Mouse (Mus musculus): ENCODE results near the gene C2cd6. TPM values are rescaled to one million over a fixed set of nuclear protein-coding genes. Genes with fewer than 3 reads are reported as not detected.

Gene C2cd6
- total RNA-seq, 1 experiment: 0.22 TPM

DNA sequence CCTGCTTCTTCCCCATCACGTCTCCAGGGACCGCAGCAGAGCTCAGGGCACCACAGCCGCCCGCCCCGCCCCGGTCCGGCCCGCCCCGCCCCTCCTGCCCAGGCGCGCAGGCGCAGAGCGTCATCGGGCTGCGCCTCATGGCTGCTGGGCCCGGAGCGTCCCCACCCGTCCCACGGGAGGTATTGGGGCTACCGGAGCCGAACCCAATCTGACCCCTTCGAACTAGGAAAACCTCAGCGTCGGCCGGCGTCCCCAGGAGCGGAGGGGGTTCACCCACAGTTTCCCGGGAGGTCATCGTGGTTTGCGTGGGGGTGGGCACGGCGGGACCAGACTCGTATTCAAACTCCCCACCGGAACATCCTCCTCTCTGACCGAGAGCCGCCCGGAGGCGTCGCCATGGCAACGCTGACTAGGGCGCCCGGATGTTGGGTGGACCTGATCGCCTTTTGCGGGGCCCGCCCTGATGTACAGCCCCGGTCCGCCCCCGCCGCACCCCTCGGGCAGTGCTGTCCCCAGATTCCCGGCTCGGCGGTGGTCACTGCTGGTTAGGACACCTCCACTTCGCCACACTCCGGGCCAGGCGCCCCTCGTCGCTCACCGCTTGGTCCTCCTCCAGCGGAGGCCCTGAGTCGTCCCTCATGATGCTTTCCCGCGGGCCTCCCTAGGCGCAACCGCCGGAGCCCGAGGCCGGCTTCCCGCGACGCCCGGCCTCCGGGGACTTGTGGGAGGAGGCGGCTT lies 25.2 kb upstream of the C2cd6 start, which contains the start of gene Tmem237:
Tmem237 (minus strand) TSS at position 689 of the 738 bp plus-strand sequence.
- in situ Hi-C loops (cut with MboI; ENCODE audit: low sequenced_read_pairs in 2 of 2, unreplicated experiment in 2 of 2): no loop called here
- H3K4me3 ChIP-seq (ENCODE audit: insufficient read depth in 1 of 2, low read depth in 1 of 2, low read length in 2 of 2, poor library complexity in 1 of 2, severe bottlenecking in 1 of 2): peak within 1 kb of the TSS; percentile 87 to 98
- peak within 1 kb of the TSS; percentile 95 for H3K9ac ChIP-seq (ENCODE audit: insufficient read depth, low read depth, low read length, poor library complexity, severe bottlenecking)
- peaks cover 2% of the 10 kb centered on the region; the same call in 1 of the 2 replicates for H3K36me3 ChIP-seq (ENCODE audit: control insufficient read depth, insufficient read depth, low read length, poor library complexity, severe bottlenecking)
- peak within 1 kb of the TSS; percentile 57; the same call in 1 of the 2 replicates for H3K27ac ChIP-seq (ENCODE audit: insufficient read depth, low read depth, low read length, poor library complexity, severe bottlenecking)
- H3K9me3 ChIP-seq (ENCODE audit: control insufficient read depth, insufficient read depth, low read depth, low read length): no peaks in the 10 kb centered on the region
- DNase-seq (ENCODE audit: low read depth, low spot score): peak; percentile 76
- H3K4me1 ChIP-seq (ENCODE audit: control insufficient read depth in 2 of 2, insufficient read depth in 2 of 2, low read length in 2 of 2, poor library complexity in 1 of 2): no peaks in the 10 kb centered on the region
- TF ChIP-seq CHD2 (IDR thresholded peaks at IDR 0.05; ENCODE audit: low read depth, low read length): no peak
- peak; percentile 41; the same call in 1 of the 2 replicates for TF ChIP-seq HCFC1 (IDR thresholded peaks at IDR 0.05; ENCODE audit: borderline replicate concordance, insufficient read depth, low read length)

DNA sequence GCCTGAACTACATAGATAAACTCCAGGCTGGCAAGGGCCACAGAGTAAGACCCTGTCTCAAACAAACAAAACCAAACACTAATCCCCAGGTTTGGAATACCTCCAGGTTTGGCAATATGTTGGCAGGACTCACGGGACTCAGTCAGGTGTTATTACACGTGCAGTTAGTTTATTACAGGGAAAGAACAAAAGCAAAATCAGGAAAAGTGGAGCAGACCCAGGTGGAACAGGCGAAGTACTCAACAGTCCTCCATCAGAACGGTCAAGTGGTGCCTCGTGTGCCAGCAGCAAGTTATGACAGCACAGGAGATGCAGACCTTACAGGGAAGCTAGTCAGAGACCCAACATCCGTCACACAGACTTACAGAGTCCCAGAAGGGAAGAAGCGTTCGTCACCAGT lies 15.8 kb upstream of the C2cd6 start:
- no peak overlapping the region for H3K4me3 ChIP-seq (ENCODE audit: insufficient read depth in 1 of 2, low read depth in 1 of 2, low read length in 2 of 2, poor library complexity in 1 of 2, severe bottlenecking in 1 of 2)
- no peak for DNase-seq (ENCODE audit: low read depth, low spot score)
- no peaks in the 10 kb centered on the region for H3K9me3 ChIP-seq (ENCODE audit: control insufficient read depth, insufficient read depth, low read depth, low read length)
- H3K4me1 ChIP-seq (ENCODE audit: control insufficient read depth in 2 of 2, insufficient read depth in 2 of 2, low read length in 2 of 2, poor library complexity in 1 of 2): no peaks in the 10 kb centered on the region
- H3K36me3 ChIP-seq (ENCODE audit: control insufficient read depth, insufficient read depth, low read length, poor library complexity, severe bottlenecking): peaks cover 7% of the 10 kb centered on the region
- no peak for TF ChIP-seq ZC3H11A (IDR thresholded peaks at IDR 0.05; ENCODE audit: borderline replicate concordance, low read depth, low read length)
- TF ChIP-seq HCFC1 (IDR thresholded peaks at IDR 0.05; ENCODE audit: borderline replicate concordance, insufficient read depth, low read length): no peak
- no peak for TF ChIP-seq ZNF384 (IDR thresholded peaks at IDR 0.05; ENCODE audit: low read depth, low read length)
- no peak for TF ChIP-seq MAFK (IDR thresholded peaks at IDR 0.05; ENCODE audit: insufficient read depth, low read depth, low read length)
- no peak for TF ChIP-seq CHD2 (IDR thresholded peaks at IDR 0.05; ENCODE audit: low read depth, low read length)
- no peak overlapping the region for H3K9ac ChIP-seq (ENCODE audit: insufficient read depth, low read depth, low read length, poor library complexity, severe bottlenecking)
- H3K27ac ChIP-seq (ENCODE audit: insufficient read depth, low read depth, low read length, poor library complexity, severe bottlenecking): no peak overlapping the region
- in situ Hi-C loops (cut with MboI; ENCODE audit: low sequenced_read_pairs in 2 of 2, unreplicated experiment in 2 of 2): no loop called here

DNA sequence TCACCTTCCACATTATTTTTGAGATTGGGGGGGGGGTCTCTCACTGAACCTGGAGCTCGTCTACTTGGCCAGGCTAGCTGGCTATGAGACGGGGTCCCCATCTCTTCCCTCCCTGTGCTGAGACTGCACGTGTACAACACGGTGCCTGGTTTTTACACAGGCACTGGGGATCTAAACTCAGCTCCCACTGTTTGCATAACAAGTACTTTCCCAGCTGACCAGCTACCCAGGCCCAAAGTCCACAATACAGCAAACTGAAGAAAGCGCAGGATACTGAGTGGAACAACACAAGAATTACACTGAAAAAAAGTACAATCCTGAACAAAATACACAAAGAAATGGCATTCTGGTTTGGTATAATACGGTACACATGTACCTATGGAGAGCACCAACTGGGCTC lies 7.4 kb upstream of the C2cd6 start:
- no peaks in the 10 kb centered on the region for H3K9me3 ChIP-seq (ENCODE audit: control insufficient read depth, insufficient read depth, low read depth, low read length)
- in situ Hi-C loops (cut with MboI; ENCODE audit: low sequenced_read_pairs in 2 of 2, unreplicated experiment in 2 of 2): no loop called here
- no peak for DNase-seq (ENCODE audit: low read depth, low spot score)
- H3K27ac ChIP-seq (ENCODE audit: insufficient read depth, low read depth, low read length, poor library complexity, severe bottlenecking): no peak overlapping the region
- no peaks in the 10 kb centered on the region for H3K4me1 ChIP-seq (ENCODE audit: control insufficient read depth in 2 of 2, insufficient read depth in 2 of 2, low read length in 2 of 2, poor library complexity in 1 of 2)
- TF ChIP-seq ZNF384 (IDR thresholded peaks at IDR 0.05; ENCODE audit: low read depth, low read length) (no peak), ZC3H11A (IDR thresholded peaks at IDR 0.05; ENCODE audit: borderline replicate concordance, low read depth, low read length) (no peak), CHD2 (IDR thresholded peaks at IDR 0.05; ENCODE audit: low read depth, low read length) (no peak), MAFK (IDR thresholded peaks at IDR 0.05; ENCODE audit: insufficient read depth, low read depth, low read length) (no peak), HCFC1 (IDR thresholded peaks at IDR 0.05; ENCODE audit: borderline replicate concordance, insufficient read depth, low read length) (no peak)
- peaks cover 5% of the 10 kb centered on the region for H3K36me3 ChIP-seq (ENCODE audit: control insufficient read depth, insufficient read depth, low read length, poor library complexity, severe bottlenecking)
- H3K4me3 ChIP-seq (ENCODE audit: insufficient read depth in 1 of 2, low read depth in 1 of 2, low read length in 2 of 2, poor library complexity in 1 of 2, severe bottlenecking in 1 of 2): no peak overlapping the region
- no peak overlapping the region for H3K9ac ChIP-seq (ENCODE audit: insufficient read depth, low read depth, low read length, poor library complexity, severe bottlenecking)

DNA sequence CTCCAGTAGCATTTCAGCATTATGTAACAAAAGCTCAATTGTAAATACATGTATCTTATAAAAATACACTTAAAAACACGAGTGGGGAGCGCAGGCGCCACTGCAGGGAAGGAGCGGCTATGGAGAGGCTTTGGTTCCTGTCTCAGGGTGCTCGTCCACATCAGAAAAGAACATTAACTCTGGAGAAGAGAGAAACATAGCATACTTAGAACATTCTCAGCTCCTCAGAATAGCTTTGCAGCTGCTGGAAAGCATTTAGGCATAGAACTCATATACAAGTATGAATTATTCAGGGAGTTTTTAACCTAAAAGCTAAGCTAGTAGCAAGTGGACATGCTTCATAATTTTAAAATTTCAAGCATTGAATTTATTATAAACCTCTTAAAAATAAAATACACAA lies 6.3 kb upstream of the C2cd6 start:
- Histone ChIP-seq H3K27ac (ENCODE audit: insufficient read depth, low read depth, low read length, poor library complexity, severe bottlenecking) (no peak overlapping the region), H3K4me3 (ENCODE audit: insufficient read depth in 1 of 2, low read depth in 1 of 2, low read length in 2 of 2, poor library complexity in 1 of 2, severe bottlenecking in 1 of 2) (no peak overlapping the region), H3K36me3 (ENCODE audit: control insufficient read depth, insufficient read depth, low read length, poor library complexity, severe bottlenecking) (peaks cover 5% of the 10 kb centered on the region), H3K4me1 (ENCODE audit: control insufficient read depth in 2 of 2, insufficient read depth in 2 of 2, low read length in 2 of 2, poor library complexity in 1 of 2) (no peaks in the 10 kb centered on the region), H3K9ac (ENCODE audit: insufficient read depth, low read depth, low read length, poor library complexity, severe bottlenecking) (no peak overlapping the region), H3K9me3 (ENCODE audit: control insufficient read depth, insufficient read depth, low read depth, low read length) (no peaks in the 10 kb centered on the region)
- TF ChIP-seq ZNF384 (IDR thresholded peaks at IDR 0.05; ENCODE audit: low read depth, low read length): no peak
- TF ChIP-seq ZC3H11A (IDR thresholded peaks at IDR 0.05; ENCODE audit: borderline replicate concordance, low read depth, low read length): no peak
- no peak for TF ChIP-seq MAFK (IDR thresholded peaks at IDR 0.05; ENCODE audit: insufficient read depth, low read depth, low read length)
- no peak for TF ChIP-seq HCFC1 (IDR thresholded peaks at IDR 0.05; ENCODE audit: borderline replicate concordance, insufficient read depth, low read length)
- TF ChIP-seq CHD2 (IDR thresholded peaks at IDR 0.05; ENCODE audit: low read depth, low read length): no peak
- no peak for DNase-seq (ENCODE audit: low read depth, low spot score)
- in situ Hi-C loops (cut with MboI; ENCODE audit: low sequenced_read_pairs in 2 of 2, unreplicated experiment in 2 of 2): no loop called here

All from ES-E14 (cell line).